Mouse (Mus musculus) stomach, embryonic 15.5 days (tissue): ENCODE measurements around the gene Ticrr. TPM values are rescaled to one million over a fixed set of nuclear protein-coding genes. Genes with fewer than 3 reads are reported as not detected.

Experiments used
- ATAC-seq: fragments of 200-750 bp; cut with Nextera tagmentation; 2 replicates; pipeline ENCODE4 v1.8.0; 2017; ENCODE audit warnings: low read depth, moderate number of reproducible peaks, moderate TSS enrichment; ENCODE audit not compliant: insufficient read depth, low FRiP score
- H3K27ac ChIP-seq: fragments of 300-500 bp; sonication (generic); 2 replicates; pipeline ENCODE4 v1.5.1; 2015; ENCODE audit warnings: mild to moderate bottlenecking, inconsistent platforms
- H3K27me3 ChIP-seq: fragments of 300-500 bp; sonication (generic); replicated peaks from 2 replicates; pipeline ENCODE4 v1.6.1; 2015; ENCODE audit warnings: inconsistent platforms
- H3K36me3 ChIP-seq: fragments of 300-500 bp; sonication (generic); 2 replicates; pipeline ENCODE4 v1.6.1; 2015; ENCODE audit warnings: inconsistent platforms
- H3K4me1 ChIP-seq: fragments of 300-500 bp; sonication (generic); 2 replicates; pipeline ENCODE4 v1.6.1; 2015; ENCODE audit warnings: inconsistent platforms
- H3K4me2 ChIP-seq: fragments of 300-500 bp; sonication (generic); 2 replicates; pipeline ENCODE4 v1.6.1; 2015; ENCODE audit warnings: mild to moderate bottlenecking, inconsistent platforms
- H3K4me3 ChIP-seq: fragments of 300-500 bp; sonication (generic); replicated peaks from 2 replicates; pipeline ENCODE4 v1.5.1; 2015; ENCODE audit warnings: inconsistent platforms
- H3K9ac ChIP-seq: fragments of 300-500 bp; sonication (generic); 2 replicates; pipeline ENCODE4 v1.6.1; 2015; ENCODE audit warnings: inconsistent platforms
- H3K9me3 ChIP-seq: fragments of 300-500 bp; sonication (generic); 2 replicates; pipeline ENCODE4 v1.6.1; 2016; ENCODE audit warnings: inconsistent platforms
- WGBS: fragments of 180-500 bp; shearing (Covaris S2); methylation state at CpG from one replicate; pipeline ENCODE4 v1.1.7; 2015; 5-methylcytosine and 5-hydroxymethylcytosine counted together
- polyA plus RNA-seq: library from polyadenylated mRNA; unstranded; fragments of >200 nt; fragmentation: Nextera tagmentation; extraction: Ambion mirVana; gene quantifications from 2 replicates; pipeline ENCODE4 v1.2.1, GENCODE M21; 2015

The Ticrr gene
- polyA plus RNA-seq, 1 experiment from 2014 or later: 9.2 TPM

DNA sequence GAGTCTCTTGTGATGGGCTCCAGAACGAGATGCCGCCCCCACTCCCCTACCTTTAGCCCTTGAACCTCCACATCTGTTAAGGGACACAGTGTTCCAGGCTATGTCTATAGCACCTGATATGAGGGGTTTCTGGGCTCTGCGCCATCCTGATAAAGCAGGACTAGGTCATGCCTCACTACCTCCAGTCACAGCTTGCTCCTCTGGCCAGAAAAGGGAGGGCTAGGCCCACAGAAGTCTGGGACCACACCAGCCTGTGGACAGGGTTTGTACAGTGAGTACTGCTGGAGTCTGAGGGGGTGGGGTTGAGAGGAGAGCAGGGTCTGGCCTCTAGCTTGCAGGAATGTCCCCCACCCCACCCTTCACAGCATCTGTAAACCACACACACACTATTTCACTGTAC lies 12.8 kb upstream of the Ticrr start:
- Histone ChIP-seq H3K9ac (no peak overlapping the region), H3K4me3 (no peak overlapping the region), H3K4me2 (no peak overlapping the region), H3K27me3 (no peaks in the 10 kb centered on the region), H3K9me3 (no peaks in the 10 kb centered on the region), H3K4me1 (no peaks in the 10 kb centered on the region), H3K36me3 (no peaks in the 10 kb centered on the region), H3K27ac (no peak overlapping the region)
- WGBS: 89% methylated on average over 3 of the region's 3 CpGs
- no peak for ATAC-seq

DNA sequence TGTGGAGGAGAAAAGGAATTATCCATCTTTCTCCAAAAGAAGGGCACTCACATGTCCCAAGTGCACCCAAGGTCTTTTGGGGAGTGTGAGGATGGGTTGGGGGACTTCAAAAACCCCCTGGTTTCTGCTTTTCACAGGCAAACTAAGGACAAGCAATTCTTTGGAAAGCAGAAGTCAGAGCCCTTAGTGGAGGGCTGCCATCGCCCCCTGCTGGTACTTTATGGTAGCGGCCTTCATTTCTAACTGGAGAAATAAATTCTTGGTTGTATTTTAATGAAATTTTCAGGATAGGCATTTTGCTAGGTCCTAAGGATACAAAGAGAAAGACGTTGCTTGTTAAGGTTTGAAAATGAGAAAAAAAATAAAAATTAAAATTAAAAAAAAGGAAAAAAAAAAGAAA lies 11.0 kb upstream of the Ticrr start:
- Histone ChIP-seq H3K27me3 (no peaks in the 10 kb centered on the region), H3K9ac (no peak overlapping the region), H3K4me3 (no peak overlapping the region), H3K36me3 (no peaks in the 10 kb centered on the region), H3K9me3 (no peaks in the 10 kb centered on the region), H3K27ac (no peak overlapping the region), H3K4me1 (no peaks in the 10 kb centered on the region), H3K4me2 (no peak overlapping the region)
- WGBS: 8% methylated on average over 3 of the region's 3 CpGs
- no peak for ATAC-seq

DNA sequence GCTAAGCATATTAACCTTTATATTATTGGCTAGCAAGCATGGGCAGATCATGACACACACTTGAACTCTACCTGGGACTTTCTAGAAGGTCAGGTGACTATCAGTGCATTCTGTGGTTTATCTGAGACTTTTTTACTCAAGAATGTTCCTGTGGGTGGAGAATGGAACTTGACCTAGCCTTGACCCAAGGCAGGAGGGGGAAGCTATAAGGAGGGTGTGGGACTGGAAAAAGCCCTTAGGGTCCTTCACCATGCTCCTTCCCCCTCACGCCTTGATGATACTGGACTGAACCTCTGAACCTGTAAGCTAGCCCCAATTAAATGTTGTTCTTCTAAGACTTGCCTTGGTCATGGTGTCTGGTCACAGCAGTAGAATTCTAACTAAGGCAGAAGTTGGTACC lies 5.8 kb upstream of the Ticrr start:
- no peak overlapping the region for H3K4me2 ChIP-seq
- H3K27ac ChIP-seq: no peak overlapping the region
- no peaks in the 10 kb centered on the region for H3K4me1 ChIP-seq
- H3K27me3 ChIP-seq: no peaks in the 10 kb centered on the region
- no peak overlapping the region for H3K4me3 ChIP-seq
- H3K9ac ChIP-seq: no peak overlapping the region
- WGBS: 78% methylated on average over 1 of the region's 1 CpGs
- H3K9me3 ChIP-seq: no peaks in the 10 kb centered on the region
- no peak for ATAC-seq
- no peaks in the 10 kb centered on the region for H3K36me3 ChIP-seq

DNA sequence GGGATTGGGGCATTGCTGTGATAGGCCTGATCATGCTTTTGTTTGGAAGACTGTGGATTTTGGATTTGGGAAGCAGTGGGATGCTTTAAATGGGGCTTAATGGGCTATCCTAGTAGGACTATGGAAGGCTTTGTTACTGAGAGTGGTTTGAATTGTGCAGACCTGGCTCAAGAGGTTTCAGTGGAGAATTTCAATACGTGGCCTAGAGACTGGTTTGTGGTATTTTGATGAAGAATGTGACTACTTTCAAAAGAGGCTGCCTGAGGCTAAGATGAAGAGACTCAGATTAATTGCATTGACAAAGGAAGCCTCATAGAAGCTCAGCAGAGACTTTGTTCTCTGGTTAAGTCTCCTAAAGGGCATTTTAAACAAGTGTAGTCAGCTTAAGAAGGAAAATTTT lies 5.4 kb upstream of the Ticrr start:
- H3K36me3 ChIP-seq: no peaks in the 10 kb centered on the region
- no peak overlapping the region for H3K27ac ChIP-seq
- H3K27me3 ChIP-seq: no peaks in the 10 kb centered on the region
- H3K9me3 ChIP-seq: no peaks in the 10 kb centered on the region
- no peak overlapping the region for H3K9ac ChIP-seq
- WGBS: 59% methylated on average over 1 of the region's 1 CpGs
- no peak overlapping the region for H3K4me3 ChIP-seq
- ATAC-seq: no peak
- H3K4me2 ChIP-seq: no peak overlapping the region
- H3K4me1 ChIP-seq: no peaks in the 10 kb centered on the region

DNA sequence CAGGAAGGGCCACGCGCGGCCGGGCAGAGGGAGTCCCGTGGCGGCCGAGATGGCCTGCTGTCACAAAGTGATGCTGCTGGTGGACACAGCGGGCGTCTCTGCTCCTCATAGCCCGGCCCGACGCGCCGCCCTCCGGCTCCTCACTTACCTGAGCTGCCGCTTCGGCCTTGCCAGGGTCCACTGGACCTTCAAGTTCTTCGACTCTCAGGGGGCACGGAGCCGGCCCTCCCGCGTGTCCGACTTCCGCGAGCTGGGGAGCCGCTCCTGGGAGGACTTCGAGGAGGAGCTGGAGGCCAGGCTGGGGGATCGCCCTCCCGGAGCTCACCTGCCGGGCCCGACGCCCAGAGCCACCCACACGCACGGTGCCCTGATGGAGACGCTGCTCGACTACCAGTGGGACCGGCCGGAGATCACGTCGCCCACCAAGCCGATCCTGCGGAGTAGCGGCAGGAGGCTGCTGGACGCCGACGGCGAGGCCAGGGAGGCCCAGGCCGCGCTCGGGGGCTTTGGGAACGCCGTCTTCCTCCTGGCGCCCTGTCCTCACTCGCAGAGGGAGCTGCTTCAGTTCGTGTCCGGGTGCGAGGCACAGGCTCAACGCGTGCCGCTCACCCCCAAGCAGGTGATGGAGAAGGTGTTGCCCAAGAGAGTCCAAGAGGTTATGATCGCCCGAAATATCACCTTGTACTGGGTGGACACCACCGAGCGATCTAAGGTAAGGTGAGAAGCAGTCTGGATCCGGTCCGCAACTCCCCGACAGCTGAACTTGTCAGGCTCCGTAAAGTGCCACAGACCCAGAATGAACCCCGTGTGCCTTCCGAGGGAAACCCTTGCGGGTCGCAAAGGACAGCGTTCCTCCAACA lies 525 bp downstream of the Ticrr start:
- Histone ChIP-seq H3K27me3 (no peaks in the 10 kb centered on the region), H3K4me1 (peaks cover 16% of the 10 kb centered on the region; the same call in 1 of the 2 replicates), H3K9me3 (no peaks in the 10 kb centered on the region), H3K4me2 (peak overlapping the region; percentile 96), H3K27ac (peak overlapping the region; percentile 26; the same call in 1 of the 2 replicates), H3K4me3 (peak overlapping the region; percentile 94), H3K9ac (peak overlapping the region; percentile 89), H3K36me3 (no peaks in the 10 kb centered on the region)
- ATAC-seq: peak; percentile 42
- under 1% methylated on average over 73 of the region's 73 CpGs for WGBS

DNA sequence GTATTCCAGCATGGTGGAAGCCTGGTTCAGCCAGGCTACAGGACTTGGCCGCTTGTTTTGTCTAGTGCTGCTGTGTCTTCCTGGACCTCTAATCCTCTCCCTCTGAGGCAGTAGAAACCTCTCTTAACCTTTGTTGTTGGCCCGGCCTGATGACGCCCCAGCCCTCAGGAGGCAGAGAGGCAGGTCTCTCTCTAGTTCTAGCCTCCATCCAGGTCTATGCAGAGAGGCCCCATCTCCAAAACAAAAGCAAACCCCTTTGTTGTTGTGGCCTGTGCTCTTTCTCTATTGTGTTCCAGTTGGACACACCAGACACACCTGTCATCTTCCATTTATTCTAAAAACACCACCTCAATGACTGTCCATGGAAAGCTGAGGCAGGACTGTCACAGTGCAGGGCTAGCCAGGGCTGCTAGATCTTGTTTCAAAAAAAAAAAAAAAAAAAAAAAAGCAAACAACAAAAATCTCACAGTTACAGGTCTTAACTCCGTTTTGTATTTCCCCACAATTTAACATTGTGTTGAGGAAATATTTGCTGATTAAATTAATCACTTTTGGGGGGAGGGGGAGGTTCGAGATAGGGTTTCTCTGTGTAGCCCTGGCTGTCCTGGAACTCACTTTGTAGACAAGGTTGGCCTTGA lies 1.4 kb downstream of the Ticrr start:
- Histone ChIP-seq H3K4me2 (peak overlapping the region; percentile 96), H3K27me3 (no peaks in the 10 kb centered on the region), H3K9ac (peak overlapping the region; percentile 89; the same call in 1 of the 2 replicates), H3K36me3 (no peaks in the 10 kb centered on the region), H3K9me3 (no peaks in the 10 kb centered on the region), H3K27ac (no peak overlapping the region), H3K4me3 (peak overlapping the region; percentile 94), H3K4me1 (peaks cover 16% of the 10 kb centered on the region; the same call in 1 of the 2 replicates)
- ATAC-seq: no peak
- WGBS: 8% methylated on average over 5 of the region's 5 CpGs

DNA sequence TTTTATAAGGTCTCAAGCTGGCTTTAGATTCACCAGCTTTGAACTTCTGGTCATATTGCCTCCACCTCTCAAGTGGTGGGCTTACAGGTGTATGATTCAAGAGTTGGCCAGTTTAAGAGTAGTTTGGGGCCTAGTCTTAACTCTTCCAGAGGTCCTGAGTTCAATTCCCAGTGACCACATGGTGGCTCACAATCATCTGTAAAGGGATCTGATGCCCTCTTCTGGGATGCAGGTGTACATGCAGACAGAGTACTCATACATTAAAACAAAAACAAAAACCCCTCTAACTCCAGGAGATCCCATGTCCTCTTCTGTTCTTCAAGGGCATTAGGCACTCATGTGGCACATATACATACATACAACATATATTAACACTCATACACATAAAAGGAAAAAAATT lies 6.7 kb downstream of the Ticrr start:
- Histone ChIP-seq H3K4me3 (no peak overlapping the region), H3K36me3 (peaks cover 24% of the 10 kb centered on the region), H3K9ac (no peak overlapping the region), H3K27me3 (no peaks in the 10 kb centered on the region), H3K27ac (no peak overlapping the region), H3K4me1 (peaks cover 6% of the 10 kb centered on the region; the same call in 1 of the 2 replicates), H3K4me2 (no peak overlapping the region), H3K9me3 (no peaks in the 10 kb centered on the region)
- no peak for ATAC-seq

DNA sequence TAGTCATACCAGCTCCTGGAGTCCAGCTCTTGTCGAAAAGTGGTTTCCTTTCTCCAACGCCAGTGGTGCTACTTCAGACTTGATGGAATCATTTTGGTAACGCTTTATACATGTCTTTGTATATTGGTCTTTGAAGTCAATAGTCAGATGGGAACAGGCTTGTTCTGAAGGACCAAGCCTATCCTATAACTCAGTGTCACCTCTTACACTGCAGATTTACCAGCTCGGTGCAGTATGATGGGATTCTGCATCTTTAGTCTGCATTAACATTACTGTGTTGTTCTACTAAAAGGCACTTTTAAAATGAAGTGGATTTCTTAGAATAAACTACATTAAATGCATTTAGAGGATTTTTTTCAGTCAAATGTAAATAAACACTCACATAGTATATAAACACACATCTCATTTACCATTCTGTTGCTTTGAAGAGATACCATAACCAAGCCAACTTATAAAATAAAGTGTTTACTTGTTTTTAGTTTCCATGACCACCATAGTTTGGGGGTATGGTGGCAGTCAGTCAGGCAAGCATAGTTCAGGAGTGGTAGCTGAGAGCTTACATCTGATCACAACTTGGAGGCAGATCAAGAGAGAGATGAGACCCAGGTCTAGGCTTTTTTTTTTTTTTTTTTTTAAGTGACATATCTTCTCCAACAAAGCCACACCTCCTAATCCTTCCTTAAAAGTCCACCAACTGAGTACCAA lies 11.1 kb downstream of the Ticrr start:
- H3K27ac ChIP-seq: no peak overlapping the region
- WGBS: 87% methylated on average over 4 of the region's 4 CpGs

DNA sequence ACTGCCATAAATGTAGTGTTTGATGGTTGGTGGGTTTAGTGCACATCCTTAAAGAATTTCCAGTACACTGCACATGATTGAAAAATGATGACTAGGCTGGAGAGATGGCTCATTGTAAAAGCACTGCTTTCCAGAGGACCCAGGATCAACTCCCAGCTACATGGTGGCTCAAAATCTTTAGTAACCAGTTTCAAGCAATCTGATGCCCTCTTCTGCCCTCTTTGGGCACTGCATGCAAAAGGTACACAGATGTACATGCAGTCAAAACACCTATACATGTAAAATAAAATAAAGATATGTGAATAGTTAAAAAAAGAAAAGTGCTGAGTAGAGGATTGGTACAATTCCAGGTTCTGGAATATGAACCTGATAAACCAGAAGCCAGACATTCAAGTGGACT lies 19.2 kb downstream of the Ticrr start:
- ATAC-seq: no peak
- no peak overlapping the region for H3K4me3 ChIP-seq
- peaks cover 30% of the 10 kb centered on the region for H3K36me3 ChIP-seq
- H3K27me3 ChIP-seq: no peaks in the 10 kb centered on the region
- H3K9ac ChIP-seq: no peak overlapping the region
- no peak overlapping the region for H3K27ac ChIP-seq
- no peaks in the 10 kb centered on the region for H3K4me1 ChIP-seq
- no peak overlapping the region for H3K4me2 ChIP-seq
- H3K9me3 ChIP-seq: no peaks in the 10 kb centered on the region

More for the DNA sequence above, 11.1 kb downstream of the Ticrr start:
- Histone ChIP-seq H3K36me3 (peaks cover 27% of the 10 kb centered on the region), H3K4me1 (no peaks in the 10 kb centered on the region), H3K27me3 (no peaks in the 10 kb centered on the region), H3K4me3 (no peak overlapping the region), H3K4me2 (no peak overlapping the region), H3K9me3 (no peaks in the 10 kb centered on the region), H3K9ac (no peak overlapping the region)
- no peak for ATAC-seq

DNA sequence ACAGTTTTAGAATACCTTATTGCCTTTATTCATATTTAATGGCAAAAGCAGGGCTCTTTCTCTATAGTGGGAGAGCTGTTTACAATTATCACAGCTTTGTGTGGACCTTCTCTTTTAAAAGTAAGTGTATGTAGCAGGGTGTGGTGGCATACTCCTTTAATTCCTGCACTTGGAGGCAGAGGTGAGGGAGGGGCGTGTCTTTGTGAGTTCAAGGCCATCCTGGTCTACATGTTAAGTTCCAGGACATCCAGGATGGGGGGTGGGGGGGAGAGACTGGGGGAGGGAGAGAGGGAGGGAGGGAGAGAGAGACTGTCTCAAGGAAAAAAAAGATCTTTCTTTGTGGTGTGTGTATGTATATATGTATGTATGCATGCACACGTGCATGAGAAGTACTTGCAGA lies 20.2 kb downstream of the Ticrr start:
- no peaks in the 10 kb centered on the region for H3K4me1 ChIP-seq
- 94% methylated on average over 2 of the region's 2 CpGs for WGBS
- H3K36me3 ChIP-seq: peaks cover 30% of the 10 kb centered on the region
- H3K4me3 ChIP-seq: no peak overlapping the region
- no peaks in the 10 kb centered on the region for H3K27me3 ChIP-seq
- no peak overlapping the region for H3K9ac ChIP-seq
- H3K27ac ChIP-seq: no peak overlapping the region
- no peaks in the 10 kb centered on the region for H3K9me3 ChIP-seq
- no peak overlapping the region for H3K4me2 ChIP-seq
- no peak for ATAC-seq

DNA sequence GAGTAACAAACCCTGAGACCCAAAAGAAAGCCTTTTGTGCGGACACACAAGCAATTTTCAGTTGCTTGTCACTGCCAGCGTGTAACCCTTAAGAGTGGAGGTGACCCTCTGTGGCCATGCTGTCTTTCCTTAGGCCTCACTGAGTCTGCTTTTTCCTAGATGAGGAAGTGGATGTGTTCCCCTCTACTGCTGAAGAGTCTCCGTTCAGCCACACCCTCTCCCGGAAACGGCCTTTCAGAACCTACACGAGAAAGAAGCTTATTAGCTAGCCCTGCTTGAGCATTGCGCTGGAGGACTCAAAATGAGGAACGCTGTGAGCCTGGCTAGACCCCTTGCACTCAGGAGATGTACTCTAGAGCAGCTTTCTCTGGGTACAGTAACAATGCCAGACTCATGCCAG lies 36.5 kb downstream of the Ticrr start:
- H3K4me2 ChIP-seq: no peak overlapping the region
- no peaks in the 10 kb centered on the region for H3K27me3 ChIP-seq
- H3K4me1 ChIP-seq: no peaks in the 10 kb centered on the region
- H3K4me3 ChIP-seq: no peak overlapping the region
- no peaks in the 10 kb centered on the region for H3K9me3 ChIP-seq
- no peak for ATAC-seq
- peaks cover 56% of the 10 kb centered on the region for H3K36me3 ChIP-seq
- no peak overlapping the region for H3K27ac ChIP-seq
- 82% methylated on average over 8 of the region's 8 CpGs for WGBS
- H3K9ac ChIP-seq: no peak overlapping the region

DNA sequence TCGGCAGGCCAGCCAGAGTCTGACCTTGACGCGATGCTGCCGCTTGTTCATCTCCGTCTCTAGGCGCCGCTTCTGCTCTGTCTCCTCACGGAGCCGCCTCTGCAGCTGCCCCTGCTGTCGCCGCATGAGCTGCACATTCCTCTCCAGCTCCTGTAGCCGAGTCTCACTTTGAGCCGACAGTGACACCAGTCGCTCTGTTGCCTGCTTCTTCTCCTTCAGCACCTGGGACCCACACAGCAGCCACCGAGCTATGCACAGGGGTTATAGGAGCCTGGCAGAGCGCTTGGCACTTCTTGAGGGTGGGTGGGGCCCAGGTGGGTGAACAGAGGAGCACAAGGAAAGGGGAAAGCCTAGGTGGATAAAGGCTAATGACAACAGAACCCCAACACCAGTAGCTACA lies 42.8 kb downstream of the Ticrr start:
- Histone ChIP-seq H3K27ac (no peak overlapping the region), H3K4me2 (no peak overlapping the region), H3K27me3 (no peaks in the 10 kb centered on the region), H3K4me1 (no peaks in the 10 kb centered on the region), H3K9me3 (no peaks in the 10 kb centered on the region), H3K36me3 (peaks cover 19% of the 10 kb centered on the region), H3K4me3 (no peak overlapping the region), H3K9ac (no peak overlapping the region)
- WGBS: 81% methylated on average over 16 of the region's 16 CpGs
- ATAC-seq: no peak
